ENCODE assay signal across 8 mouse cellular contexts in genomic region chr6:83125331-83125730, GRCm38 (mm10). TPM values are rescaled to one million over a fixed set of nuclear protein-coding genes. Genes with fewer than 3 reads are reported as not detected.
DNase-seq lines count a peak whose midpoint lies in the region; ATAC-seq and TF ChIP-seq lines count a peak whose summit lies in the region.

Gene Ino80b, minus strand, starts transcription at chr6:83125431.

- WGBS in intestine, embryonic 16.5 days: 23% methylated on average over 5 of the region's 5 CpGs
- WGBS in midbrain, embryonic 10.5 days: 31% methylated on average over 5 of the region's 5 CpGs

- H3K27me3 ChIP-seq in G1E (ENCODE audit: insufficient read depth, low read length): no peaks in the 10 kb centered on the region
- no peaks in the 10 kb centered on the region for H3K27me3 ChIP-seq in intestine, embryonic 16.5 days (replicated peaks; ENCODE audit: control insufficient read depth, insufficient read depth, low read length)
- no peaks in the 10 kb centered on the region for H3K27me3 ChIP-seq in midbrain, embryonic 10.5 days (ENCODE audit: low read depth, poor library complexity, severe bottlenecking)

- peak within 1 kb of the TSS; percentile 77 for H3K4me3 ChIP-seq in G1E (ENCODE audit: low read depth, low read length)
- H3K4me3 ChIP-seq in gastrocnemius, adult 2 months: peak within 1 kb of the TSS; percentile 84
- H3K4me3 ChIP-seq in intestine, embryonic 16.5 days (ENCODE audit: low read length): peak within 1 kb of the TSS; percentile 75
- peak within 1 kb of the TSS; percentile 89 for H3K4me3 ChIP-seq in midbrain, embryonic 10.5 days

- H3K9me3 ChIP-seq in G1E (replicated peaks): no peaks in the 10 kb centered on the region
- no peaks in the 10 kb centered on the region for H3K9me3 ChIP-seq in intestine, embryonic 16.5 days (ENCODE audit: control insufficient read depth, low read length)
- H3K9me3 ChIP-seq in midbrain, embryonic 10.5 days (replicated peaks): no peaks in the 10 kb centered on the region

- ATAC-seq in G1E (ENCODE audit: extremely low read depth, insufficient number of reproducible peaks, low FRiP score, poor library complexity, severe bottlenecking): no peak
- no peak for ATAC-seq in intestine, embryonic 16.5 days

- H3K36me3 ChIP-seq in G1E (replicated peaks): peaks cover 21% of the 10 kb centered on the region
- no peaks in the 10 kb centered on the region for H3K36me3 ChIP-seq in intestine, embryonic 16.5 days (ENCODE audit: control insufficient read depth, insufficient read depth, low read length)
- peaks cover 12% of the 10 kb centered on the region; the same call in 1 of the 2 replicates for H3K36me3 ChIP-seq in midbrain, embryonic 10.5 days

- no peak for TF ChIP-seq CTCF in G1E (IDR thresholded peaks at IDR 0.05; ENCODE audit: low read depth, low read length)
- no peak for TF ChIP-seq CTCF in gastrocnemius, adult 2 months (IDR thresholded peaks at IDR 0.05)

- H3K4me1 ChIP-seq in G1E (ENCODE audit: insufficient read depth, low read depth, low read length): peaks cover 46% of the 10 kb centered on the region
- H3K4me1 ChIP-seq in intestine, embryonic 16.5 days (ENCODE audit: control insufficient read depth, insufficient read depth, low read length): peaks cover 25% of the 10 kb centered on the region
- peaks cover 42% of the 10 kb centered on the region for H3K4me1 ChIP-seq in midbrain, embryonic 10.5 days

- intact Hi-C loops in heart, postnatal 25 days (cut with DNase I): no loop called here
- intact Hi-C loops in gastrocnemius, adult 2 months (cut with DNase I): no loop called here

- peak within 1 kb of the TSS; percentile 91 for H3K27ac ChIP-seq in gastrocnemius, adult 2 months
- peak within 1 kb of the TSS; percentile 53 for H3K27ac ChIP-seq in intestine, embryonic 16.5 days (ENCODE audit: low read length)
- H3K27ac ChIP-seq in midbrain, embryonic 10.5 days (replicated peaks): peak within 1 kb of the TSS; percentile 93

- DNase-seq in heart, adult 18-20 months: no peak
- DNase-seq in heart, postnatal 25 days (ENCODE audit: low spot score): no peak
- DNase-seq in G1E (ENCODE audit: low spot score): no peak
- DNase-seq in gastrocnemius, adult 2 months: no peak
- DNase-seq in midbrain, embryonic 10.5 days (ENCODE audit: low spot score): no peak
- DNase-seq in cerebellum, adult 11 months: no peak
- DNase-seq in ovary, postnatal 14 days (ENCODE audit: low spot score): no peak

- H3K9ac ChIP-seq in intestine, embryonic 16.5 days (ENCODE audit: low read depth, low read length): peak within 1 kb of the TSS; percentile 84

- H3K4me2 ChIP-seq in intestine, embryonic 16.5 days (ENCODE audit: low read depth, low read length): peak within 1 kb of the TSS; percentile 62

RNA-seq across cellular contexts. Expression of gene Ino80b, which starts in this region (rescaled TPM):
- total RNA-seq in heart, adult 18-20 months (2021): 10 to 100 TPM; 11.9 to 15.7 TPM
- 10 to 100 TPM in 1 of 2 experiments, 1 to 10 TPM in 1; 7.0 to 12.7 TPM for total RNA-seq in heart, postnatal 25 days (2021)
- total RNA-seq in G1E (2014; fragmentation: Nextera tagmentation) (19.7 and 20.5 TPM in 2 replicates), G1E (2017) (21.1 and 27.1 TPM in 2 replicates)
- polyA plus RNA-seq in G1E (2012): 121 and 171 TPM in 2 replicates
- 10 to 100 TPM; 13.7 to 16.3 TPM for total RNA-seq in gastrocnemius, adult 2 months (2021)
- polyA plus RNA-seq in intestine, embryonic 16.5 days (2015; fragmentation: Nextera tagmentation; extraction: Ambion mirVana): 8.2 and 8.8 TPM in 2 replicates
- polyA plus RNA-seq in midbrain, embryonic 10.5 days (2016; fragmentation: Nextera tagmentation; extraction: Ambion mirVana): 18.2 and 18.7 TPM in 2 replicates
